Mouse (Mus musculus) neutrophil, adult 5-6 weeks (primary cell): ENCODE results near the gene Upk3bl. TPM values are rescaled to one million over a fixed set of nuclear protein-coding genes. Genes with fewer than 3 reads are reported as not detected.

Source experiments
- ATAC-seq: fragments of 151-379, 151-347 bp; 2 replicates; pipeline ENCODE4 v1.8.0; 2017; ENCODE audit warnings: mild to moderate bottlenecking, moderate TSS enrichment; ENCODE audit not compliant: insufficient number of reproducible peaks, poor library complexity, low FRiP score, severe bottlenecking; ENCODE audit errors: extremely low read depth
- total RNA-seq: library from RNA; stranded (forward); fragments of 200-1000 nt; gene quantifications from 2 replicates; pipeline ENCODE4 v1.2.3, GENCODE M21; 2017

Gene Upk3bl
- total RNA-seq = 0.61 and 2.8 TPM in 2 replicates

- ATAC-seq = no peak
These were observed at the start of gene Upk3bl for GRCm38 (mm10) chr5:136054301-136055077. Upk3bl (plus strand) TSS chr5:136054492.

GRCm38 (mm10) chr5:136004537-136004936, 49.8 kb upstream of the Upk3bl start:
- ATAC-seq = no peak

GRCm38 (mm10) chr5:136007745-136008144, 46.5 kb upstream of the Upk3bl start:
- no peak for ATAC-seq

GRCm38 (mm10) chr5:136014877-136015276, 39.4 kb upstream of the Upk3bl start:
- ATAC-seq = no peak

- ATAC-seq = no peak
These were observed 38.7 kb upstream of the Upk3bl start for GRCm38 (mm10) chr5:136015586-136015985.

GRCm38 (mm10) chr5:136016014-136016876, 38.0 kb upstream of the Upk3bl start:
- ATAC-seq = no peak

GRCm38 (mm10) chr5:136017262-136017661, 37.0 kb upstream of the Upk3bl start:
- no peak for ATAC-seq

GRCm38 (mm10) chr5:136018726-136019125, 35.6 kb upstream of the Upk3bl start:
- ATAC-seq = no peak

- ATAC-seq = no peak
These were observed 34.4 kb upstream of the Upk3bl start for GRCm38 (mm10) chr5:136019907-136020306.

GRCm38 (mm10) chr5:136025712-136026111, 28.6 kb upstream of the Upk3bl start:
- ATAC-seq = no peak

- ATAC-seq = no peak
These were observed 27.4 kb upstream of the Upk3bl start for GRCm38 (mm10) chr5:136026859-136027258.

GRCm38 (mm10) chr5:136027612-136028311, 26.5 kb upstream of the Upk3bl start:
- ATAC-seq = no peak

- ATAC-seq = no peak
These were observed 19.4 kb upstream of the Upk3bl start for GRCm38 (mm10) chr5:136034868-136035267.

- ATAC-seq = no peak
These were observed 19.0 kb upstream of the Upk3bl start for GRCm38 (mm10) chr5:136035285-136035684.

GRCm38 (mm10) chr5:136036667-136037066, 17.6 kb upstream of the Upk3bl start:
- no peak for ATAC-seq

GRCm38 (mm10) chr5:136038258-136039214, 15.8 kb upstream of the Upk3bl start, which contains the start of gene Upk3b:
Upk3b (plus strand) TSS chr5:136038496.
- ATAC-seq = no peak

- peak; percentile 35; the same call in 1 of the 2 replicates for ATAC-seq
These were observed 14.1 kb upstream of the Upk3bl start for GRCm38 (mm10) chr5:136040210-136040609.

- no peak for ATAC-seq
These were observed 13.0 kb upstream of the Upk3bl start for GRCm38 (mm10) chr5:136041260-136041659.
